Mouse (Mus musculus) lung, postnatal 0 days (tissue): ENCODE measurements around the gene Gm9821. TPM values are rescaled to one million over a fixed set of nuclear protein-coding genes. Genes with fewer than 3 reads are reported as not detected.
A peak's percentile ranks its signal among the peaks of the same experiment; 100 is the strongest.

ENCODE experiments used
- ATAC-seq: fragments of 200-750 bp; cut with Nextera tagmentation; 2 replicates; pipeline ENCODE4 v1.8.0; 2017; ENCODE audit warnings: moderate library complexity
- DNase-seq: peaks from one replicate; pipeline ENCODE4 v3.0.0-alpha.2; 2016; ENCODE audit warnings: low spot score
- H3K27ac ChIP-seq: fragments of 300-500 bp; sonication (generic); 2 replicates; pipeline ENCODE4 v1.5.1; 2014; ENCODE audit warnings: antibody characterized with exemption, mild to moderate bottlenecking, low read length, mixed read lengths
- H3K27me3 ChIP-seq: fragments of 300-500 bp; sonication (generic); replicated peaks from 2 replicates; pipeline ENCODE4 v1.6.1; 2014; ENCODE audit warnings: low read length, mixed read lengths; ENCODE audit not compliant: insufficient read depth
- H3K36me3 ChIP-seq: fragments of 300-500 bp; sonication (generic); 2 replicates; pipeline ENCODE4 v1.6.1; 2014; ENCODE audit warnings: low read length, mixed read lengths; ENCODE audit not compliant: insufficient read depth
- H3K4me1 ChIP-seq: fragments of 300-500 bp; sonication (generic); 2 replicates; pipeline ENCODE4 v1.6.1; 2014; ENCODE audit warnings: antibody characterized with exemption, low read depth, low read length, mixed read lengths; ENCODE audit not compliant: insufficient read depth
- H3K4me2 ChIP-seq: fragments of 300-500 bp; sonication (generic); replicated peaks from 2 replicates; pipeline ENCODE4 v1.6.1; 2014; ENCODE audit warnings: low read depth, mild to moderate bottlenecking, low read length, moderate library complexity, mixed read lengths
- H3K4me3 ChIP-seq: fragments of 300-500 bp; sonication (generic); 2 replicates; pipeline ENCODE4 v1.5.1; 2014; ENCODE audit warnings: low read depth, low read length
- H3K9ac ChIP-seq: fragments of 300-500 bp; sonication (generic); replicated peaks from 2 replicates; pipeline ENCODE4 v1.6.1; 2014; ENCODE audit warnings: low read depth, mild to moderate bottlenecking
- H3K9me3 ChIP-seq: fragments of 300-500 bp; sonication (generic); 2 replicates; pipeline ENCODE4 v1.6.1; 2016; ENCODE audit warnings: low read length, mixed read lengths
- CTCF ChIP-seq: IDR thresholded peaks from 2 replicates; pipeline ENCODE4 v1.5.1; 2016; ENCODE audit warnings: antibody characterized with exemption, mild to moderate bottlenecking
- EP300 ChIP-seq: IDR thresholded peaks from 2 replicates; pipeline ENCODE4 v1.6.1; 2016; ENCODE audit warnings: antibody characterized with exemption, mild to moderate bottlenecking, control low read depth
- WGBS: fragments of 180-500 bp; shearing (Covaris S2); extraction: QIAGEN DNeasy Blood & Tissue Kit; methylation state at CpG from one replicate; pipeline ENCODE4 v1.1.7; 2014; 5-methylcytosine and 5-hydroxymethylcytosine counted together
- polyA plus RNA-seq: library from polyadenylated mRNA; unstranded; fragments of >200 nt; fragmentation: Nextera tagmentation; extraction: Ambion mirVana; gene quantifications from 2 replicates; pipeline ENCODE4 v1.2.1, GENCODE M21; 2015

Gm9821 gene
- polyA plus RNA-seq, 1 experiment from 2014 or later = 0.14 TPM

DNA sequence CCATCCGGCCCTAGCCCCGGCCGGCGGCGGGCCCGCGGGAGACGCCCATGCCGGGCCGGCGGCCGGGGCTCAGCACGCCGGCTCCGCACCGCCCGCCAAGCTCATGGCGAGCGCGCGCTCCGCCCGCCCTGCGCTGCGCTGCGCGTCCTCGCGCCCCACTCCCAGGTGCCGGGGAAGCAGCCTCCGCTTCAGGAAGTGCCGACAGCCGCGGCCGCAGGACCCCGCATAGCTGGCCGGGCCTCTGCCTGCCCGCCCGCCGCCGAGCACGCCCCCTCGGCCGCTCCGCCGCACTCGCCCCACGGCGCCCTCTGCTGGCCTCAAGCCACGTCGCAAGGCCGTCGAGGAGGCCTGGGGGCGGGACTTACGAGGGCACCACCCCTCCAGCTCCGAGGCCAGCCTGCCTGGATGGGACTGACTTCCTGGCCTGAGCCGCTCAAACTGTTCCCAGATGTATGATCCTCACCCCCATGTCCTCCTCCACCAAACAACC lies 18.0 kb downstream of the Gm9821 start:
- WGBS = 4% methylated on average over 37 of the region's 57 CpGs
- ATAC-seq (peak; percentile 94), DNase-seq (peak; percentile 96)
- H3K9ac ChIP-seq = peak overlapping the region; percentile 66
- H3K4me2 ChIP-seq = peak overlapping the region; percentile 80
- H3K27ac ChIP-seq = peak overlapping the region; percentile 91
- no peaks in the 10 kb centered on the region for H3K27me3 ChIP-seq
- H3K4me3 ChIP-seq = peak overlapping the region; percentile 80
- TF ChIP-seq CTCF (peak; percentile 88), EP300 (no peak)
- no peaks in the 10 kb centered on the region for H3K36me3 ChIP-seq
- no peaks in the 10 kb centered on the region for H3K9me3 ChIP-seq
- H3K4me1 ChIP-seq = peaks cover 9% of the 10 kb centered on the region

- DNase-seq = no peak
- H3K27ac ChIP-seq = peak overlapping the region; percentile 91
- peak overlapping the region; percentile 80 for H3K4me3 ChIP-seq
- TF ChIP-seq CTCF = no peak
- TF ChIP-seq EP300 = no peak
- WGBS = 53% methylated on average over 3 of the region's 3 CpGs
- no peaks in the 10 kb centered on the region for H3K9me3 ChIP-seq
- no peaks in the 10 kb centered on the region for H3K36me3 ChIP-seq
- H3K4me1 ChIP-seq = peaks cover 9% of the 10 kb centered on the region
- H3K9ac ChIP-seq = no peak overlapping the region
- ATAC-seq = no peak
- peak overlapping the region; percentile 55 for H3K4me2 ChIP-seq
- H3K27me3 ChIP-seq = no peaks in the 10 kb centered on the region
Measured at GRCm38 (mm10) chr2:91964610-91965204, 19.2 kb downstream of the Gm9821 start.

DNA sequence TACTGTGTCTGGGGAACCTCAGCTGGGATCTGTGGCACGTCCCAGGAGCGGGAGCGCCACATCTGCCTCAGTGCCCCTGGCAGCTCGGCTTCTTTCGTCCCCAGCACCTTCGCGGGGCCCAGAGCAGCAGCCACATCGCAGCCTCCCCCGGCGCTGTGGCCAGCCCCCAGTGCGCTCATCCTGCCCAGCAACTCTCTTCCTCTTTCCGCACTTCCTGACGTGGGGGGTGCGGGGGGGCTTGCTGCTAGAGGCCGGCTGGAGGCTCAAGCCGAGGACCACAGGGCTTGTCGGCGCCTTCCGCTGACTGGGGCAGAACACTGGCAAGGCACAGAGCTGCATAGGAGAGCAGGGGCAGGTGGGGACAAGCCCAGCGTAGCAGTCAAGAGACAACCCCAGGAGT lies 19.9 kb downstream of the Gm9821 start:
- ATAC-seq = peak; percentile 23
- 12% methylated on average over 19 of the region's 20 CpGs for WGBS
- TF ChIP-seq EP300 = peak; percentile 39; the same call in 1 of the 2 replicates
- TF ChIP-seq CTCF = no peak

GRCm38 (mm10) chr2:91966367-91966766 lies 20.9 kb downstream of the Gm9821 start:
- Histone ChIP-seq H3K9me3 (no peaks in the 10 kb centered on the region), H3K9ac (no peak overlapping the region), H3K27me3 (no peaks in the 10 kb centered on the region), H3K4me1 (peaks cover 9% of the 10 kb centered on the region), H3K36me3 (no peaks in the 10 kb centered on the region), H3K27ac (no peak overlapping the region), H3K4me3 (no peak overlapping the region), H3K4me2 (no peak overlapping the region)
- TF ChIP-seq CTCF = no peak
- no peak for TF ChIP-seq EP300
- 70% methylated on average over 5 of the region's 5 CpGs for WGBS
- DNase-seq = peak; percentile 57
- no peak for ATAC-seq

More for the DNA sequence above, 19.9 kb downstream of the Gm9821 start:
- peak overlapping the region; percentile 80 for H3K4me3 ChIP-seq
- peak overlapping the region; percentile 55 for H3K4me2 ChIP-seq
- peak overlapping the region; percentile 36 for H3K9ac ChIP-seq
- H3K4me1 ChIP-seq = peaks cover 9% of the 10 kb centered on the region
- DNase-seq = peak; percentile 76
- H3K27ac ChIP-seq = peak overlapping the region; percentile 91
- no peaks in the 10 kb centered on the region for H3K9me3 ChIP-seq
- H3K27me3 ChIP-seq = no peaks in the 10 kb centered on the region
- no peaks in the 10 kb centered on the region for H3K36me3 ChIP-seq

DNA sequence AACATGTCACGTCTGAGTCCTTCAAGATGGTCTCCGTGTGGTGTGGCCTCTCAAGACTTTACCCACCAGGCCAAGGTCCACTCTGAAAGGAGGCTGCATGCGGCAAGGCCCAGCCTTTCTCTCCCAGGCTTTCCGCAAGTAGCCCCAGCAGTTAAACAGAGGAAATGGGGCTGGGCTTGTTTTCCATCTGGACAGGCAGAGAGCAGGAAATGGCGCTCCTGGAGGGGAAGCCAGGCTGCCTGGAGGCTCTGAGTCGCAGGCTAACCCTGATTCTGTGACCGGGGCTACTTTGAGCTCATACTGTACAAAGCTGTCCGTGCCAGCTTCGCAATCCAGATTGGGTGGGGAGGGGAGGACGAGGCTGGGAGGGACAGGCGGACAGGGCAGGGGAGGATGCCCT lies 22.5 kb downstream of the Gm9821 start:
- Histone ChIP-seq H3K27me3 (no peaks in the 10 kb centered on the region), H3K36me3 (no peaks in the 10 kb centered on the region), H3K9me3 (no peaks in the 10 kb centered on the region), H3K4me1 (no peaks in the 10 kb centered on the region; the same call in 1 of the 2 replicates), H3K9ac (no peak overlapping the region), H3K4me3 (no peak overlapping the region), H3K4me2 (no peak overlapping the region), H3K27ac (peak overlapping the region; percentile 75)
- TF ChIP-seq EP300 (peak; percentile 63), CTCF (no peak)
- peak; percentile 75 for DNase-seq
- peak; percentile 4; the same call in 1 of the 2 replicates for ATAC-seq
- WGBS = 40% methylated on average over 11 of the region's 11 CpGs

- Histone ChIP-seq H3K36me3 (no peaks in the 10 kb centered on the region), H3K9ac (no peak overlapping the region), H3K27me3 (peaks cover 21% of the 10 kb centered on the region; the same call in 1 of the 2 replicates), H3K4me3 (no peak overlapping the region), H3K27ac (peak overlapping the region; percentile 87), H3K9me3 (no peaks in the 10 kb centered on the region), H3K4me2 (peak overlapping the region; percentile 20), H3K4me1 (peaks cover 5% of the 10 kb centered on the region)
- TF ChIP-seq EP300 (no peak; the same call in 1 of the 2 replicates), CTCF (peak; percentile 40)
- peak; percentile 57 for ATAC-seq
- whole genome bisulfite sequencing = 16% methylated on average over 21 of the region's 21 CpGs
- peak; percentile 65 for DNase-seq
Measured at GRCm38 (mm10) chr2:91971231-91972097, 26.0 kb downstream of the Gm9821 start.
